Mouse (Mus musculus): ENCODE results near the gene Ilf2. TPM values are rescaled to one million over a fixed set of nuclear protein-coding genes. Genes with fewer than 3 reads are reported as not detected.

The Ilf2 gene
- polyA plus RNA-seq, 1 experiment from 2014 or later: 31.2 TPM

GRCm38 (mm10) chr3:90447123-90447494, 28.8 kb upstream of the Ilf2 start:
- no peaks in the 10 kb centered on the region for H3K79me2 ChIP-seq (ENCODE audit: inconsistent target)
- H3K27ac ChIP-seq: peak overlapping the region; percentile 60
- H3K36me3 ChIP-seq (ENCODE audit: inconsistent target): no peaks in the 10 kb centered on the region
- 85% methylated on average over 7 of the region's 7 CpGs for WGBS (ENCODE audit: missing documents)
- no peak overlapping the region for H3K4me3 ChIP-seq (ENCODE audit: inconsistent target)

GRCm38 (mm10) chr3:90448626-90449025, 27.3 kb upstream of the Ilf2 start:
- Histone ChIP-seq H3K36me3 (ENCODE audit: inconsistent target) (no peaks in the 10 kb centered on the region), H3K4me3 (ENCODE audit: inconsistent target) (no peak overlapping the region), H3K27ac (no peak overlapping the region), H3K79me2 (ENCODE audit: inconsistent target) (no peaks in the 10 kb centered on the region)
- 94% methylated on average over 6 of the region's 6 CpGs for WGBS (ENCODE audit: missing documents)

- Histone ChIP-seq H3K4me3 (ENCODE audit: inconsistent target) (no peak overlapping the region), H3K79me2 (ENCODE audit: inconsistent target) (no peaks in the 10 kb centered on the region), H3K36me3 (ENCODE audit: inconsistent target) (no peaks in the 10 kb centered on the region), H3K27ac (no peak overlapping the region)
- WGBS (ENCODE audit: missing documents): 61% methylated on average over 12 of the region's 12 CpGs
Measured at GRCm38 (mm10) chr3:90450874-90451273, 25.1 kb upstream of the Ilf2 start.

GRCm38 (mm10) chr3:90451396-90452095, 24.4 kb upstream of the Ilf2 start:
- Histone ChIP-seq H3K4me3 (ENCODE audit: inconsistent target) (no peak overlapping the region), H3K36me3 (ENCODE audit: inconsistent target) (no peaks in the 10 kb centered on the region), H3K27ac (no peak overlapping the region), H3K79me2 (ENCODE audit: inconsistent target) (no peaks in the 10 kb centered on the region)
- WGBS (ENCODE audit: missing documents): 64% methylated on average over 10 of the region's 10 CpGs

GRCm38 (mm10) chr3:90454931-90455330, 21.0 kb upstream of the Ilf2 start:
- Histone ChIP-seq H3K36me3 (ENCODE audit: inconsistent target) (no peaks in the 10 kb centered on the region), H3K4me3 (ENCODE audit: inconsistent target) (no peak overlapping the region), H3K79me2 (ENCODE audit: inconsistent target) (no peaks in the 10 kb centered on the region), H3K27ac (no peak overlapping the region)
- WGBS (ENCODE audit: missing documents): 95% methylated on average over 13 of the region's 14 CpGs

GRCm38 (mm10) chr3:90459727-90460126, 16.2 kb upstream of the Ilf2 start:
- no peaks in the 10 kb centered on the region for H3K36me3 ChIP-seq (ENCODE audit: inconsistent target)
- H3K27ac ChIP-seq: no peak overlapping the region
- 96% methylated on average over 9 of the region's 9 CpGs for WGBS (ENCODE audit: missing documents)
- H3K79me2 ChIP-seq (ENCODE audit: inconsistent target): no peaks in the 10 kb centered on the region
- H3K4me3 ChIP-seq (ENCODE audit: inconsistent target): no peak overlapping the region

GRCm38 (mm10) chr3:90460315-90460714, 15.6 kb upstream of the Ilf2 start:
- 61% methylated on average over 5 of the region's 5 CpGs for WGBS (ENCODE audit: missing documents)
- Histone ChIP-seq H3K79me2 (ENCODE audit: inconsistent target) (no peaks in the 10 kb centered on the region), H3K27ac (no peak overlapping the region)

GRCm38 (mm10) chr3:90461935-90462334, 14.0 kb upstream of the Ilf2 start:
- H3K27ac ChIP-seq: no peak overlapping the region
- H3K79me2 ChIP-seq (ENCODE audit: inconsistent target): no peaks in the 10 kb centered on the region
- H3K4me3 ChIP-seq (ENCODE audit: inconsistent target): no peak overlapping the region
- WGBS (ENCODE audit: missing documents): 90% methylated on average over 3 of the region's 3 CpGs
- H3K36me3 ChIP-seq (ENCODE audit: inconsistent target): no peaks in the 10 kb centered on the region

More at GRCm38 (mm10) chr3:90460315-90460714, 15.6 kb upstream of the Ilf2 start:
- H3K4me3 ChIP-seq (ENCODE audit: inconsistent target): no peak overlapping the region
- H3K36me3 ChIP-seq (ENCODE audit: inconsistent target): no peaks in the 10 kb centered on the region

GRCm38 (mm10) chr3:90462579-90462978, 13.3 kb upstream of the Ilf2 start:
- Histone ChIP-seq H3K79me2 (ENCODE audit: inconsistent target) (no peaks in the 10 kb centered on the region), H3K27ac (no peak overlapping the region), H3K4me3 (ENCODE audit: inconsistent target) (no peak overlapping the region), H3K36me3 (ENCODE audit: inconsistent target) (no peaks in the 10 kb centered on the region)
- 63% methylated on average over 7 of the region's 7 CpGs for WGBS (ENCODE audit: missing documents)

- Histone ChIP-seq H3K79me2 (ENCODE audit: inconsistent target) (no peaks in the 10 kb centered on the region), H3K4me3 (ENCODE audit: inconsistent target) (no peak overlapping the region), H3K36me3 (ENCODE audit: inconsistent target) (no peaks in the 10 kb centered on the region), H3K27ac (no peak overlapping the region)
- WGBS (ENCODE audit: missing documents): 32% methylated on average over 36 of the region's 37 CpGs
Measured at GRCm38 (mm10) chr3:90464552-90465080, 11.3 kb upstream of the Ilf2 start.

- Histone ChIP-seq H3K27ac (no peak overlapping the region), H3K79me2 (ENCODE audit: inconsistent target) (no peaks in the 10 kb centered on the region), H3K4me3 (ENCODE audit: inconsistent target) (no peak overlapping the region), H3K36me3 (ENCODE audit: inconsistent target) (no peaks in the 10 kb centered on the region)
- WGBS (ENCODE audit: missing documents): 3% methylated on average over 74 of the region's 75 CpGs
Measured at GRCm38 (mm10) chr3:90465081-90465685, 10.7 kb upstream of the Ilf2 start.

- no peak within 1 kb of the TSS; the same call in 1 of the 2 replicates for H3K4me3 ChIP-seq (ENCODE audit: inconsistent target)
- under 1% methylated on average over 28 of the region's 49 CpGs for WGBS (ENCODE audit: missing documents)
- H3K79me2 ChIP-seq (ENCODE audit: inconsistent target): no peaks in the 10 kb centered on the region
- H3K27ac ChIP-seq: no peak within 1 kb of the TSS
- H3K36me3 ChIP-seq (ENCODE audit: inconsistent target): no peaks in the 10 kb centered on the region
Measured at GRCm38 (mm10) chr3:90465686-90466310, 10.1 kb upstream of the Ilf2 start, which contains the start of gene Npr1. Npr1 (minus strand) TSS chr3:90465866.

GRCm38 (mm10) chr3:90466311-90466766, 9.6 kb upstream of the Ilf2 start:
- no peaks in the 10 kb centered on the region for H3K36me3 ChIP-seq (ENCODE audit: inconsistent target)
- no peaks in the 10 kb centered on the region for H3K79me2 ChIP-seq (ENCODE audit: inconsistent target)
- WGBS (ENCODE audit: missing documents): 1% methylated on average over 15 of the region's 15 CpGs
- H3K4me3 ChIP-seq (ENCODE audit: inconsistent target): no peak overlapping the region; the same call in 1 of the 2 replicates
- no peak overlapping the region for H3K27ac ChIP-seq

GRCm38 (mm10) chr3:90467618-90468300, 8.2 kb upstream of the Ilf2 start:
- WGBS (ENCODE audit: missing documents): 94% methylated on average over 10 of the region's 10 CpGs
- no peak overlapping the region for H3K4me3 ChIP-seq (ENCODE audit: inconsistent target)
- no peaks in the 10 kb centered on the region for H3K79me2 ChIP-seq (ENCODE audit: inconsistent target)
- no peak overlapping the region for H3K27ac ChIP-seq
- H3K36me3 ChIP-seq (ENCODE audit: inconsistent target): no peaks in the 10 kb centered on the region
